Mouse (Mus musculus) intestine, postnatal 0 days (tissue): ENCODE results near the gene Atp5mpl. TPM values are rescaled to one million over a fixed set of nuclear protein-coding genes. Genes with fewer than 3 reads are reported as not detected.

Experiments used
- ATAC-seq: fragments of 200-750 bp; cut with Nextera tagmentation; 2 replicates; pipeline ENCODE4 v1.8.0; 2017; ENCODE audit warnings: mild to moderate bottlenecking, moderate TSS enrichment, moderate library complexity
- H3K27ac ChIP-seq: fragments of 300-500 bp; sonication (generic); 2 replicates; pipeline ENCODE4 v1.5.1; 2014; ENCODE audit warnings: mild to moderate bottlenecking, low read depth, low read length, moderate library complexity
- H3K27me3 ChIP-seq: fragments of 300-500 bp; sonication (generic); replicated peaks from 2 replicates; pipeline ENCODE4 v1.6.1; 2014; ENCODE audit warnings: low read length, mixed read lengths; ENCODE audit not compliant: control insufficient read depth, insufficient read depth
- H3K36me3 ChIP-seq: fragments of 300-500 bp; sonication (generic); 2 replicates; pipeline ENCODE4 v1.6.1; 2014; ENCODE audit warnings: mild to moderate bottlenecking, moderate library complexity; ENCODE audit not compliant: control insufficient read depth, insufficient read depth
- H3K4me1 ChIP-seq: fragments of 300-500 bp; sonication (generic); replicated peaks from 2 replicates; pipeline ENCODE4 v1.6.1; 2014; ENCODE audit warnings: antibody characterized with exemption, low read length, mixed read lengths; ENCODE audit not compliant: control insufficient read depth, insufficient read depth
- H3K4me2 ChIP-seq: fragments of 300-500 bp; sonication (generic); replicated peaks from 2 replicates; pipeline ENCODE4 v1.6.1; 2014; ENCODE audit warnings: low read depth, mild to moderate bottlenecking, moderate library complexity
- H3K4me3 ChIP-seq: fragments of 300-500 bp; sonication (generic); 2 replicates; pipeline ENCODE4 v1.5.1; 2014; ENCODE audit warnings: low read depth, low read length
- H3K9ac ChIP-seq: fragments of 300-500 bp; sonication (generic); 2 replicates; pipeline ENCODE4 v1.6.1; 2014; ENCODE audit warnings: mild to moderate bottlenecking, low read depth, low read length
- H3K9me3 ChIP-seq: fragments of 300-500 bp; sonication (generic); 2 replicates; pipeline ENCODE4 v1.6.1; 2016; ENCODE audit warnings: mixed run types; ENCODE audit not compliant: control insufficient read depth
- CTCF ChIP-seq: sonication (generic); IDR thresholded peaks from 2 replicates; pipeline ENCODE4 v1.5.1; 2016; ENCODE audit warnings: low read depth, mild to moderate bottlenecking, control low read depth, antibody characterized with exemption, moderate library complexity
- WGBS: fragments of 180-500 bp; shearing (Covaris S2); extraction: QIAGEN DNeasy Blood & Tissue Kit; methylation state at CpG from one replicate; pipeline ENCODE4 v1.1.7; 2014; 5-methylcytosine and 5-hydroxymethylcytosine counted together
- polyA plus RNA-seq: library from polyadenylated mRNA; unstranded; fragments of >200 nt; fragmentation: Nextera tagmentation; extraction: Ambion mirVana; gene quantifications from 2 replicates; pipeline ENCODE4 v1.2.1, GENCODE M21; 2015

Gene Atp5mpl
- polyA plus RNA-seq: 1,268 and 1,348 TPM in 2 replicates

- Histone ChIP-seq H3K4me2 (peak within 1 kb of the TSS; percentile 65), H3K9ac (peak within 1 kb of the TSS; percentile 97), H3K4me3 (peak within 1 kb of the TSS; percentile 93), H3K9me3 (no peaks in the 10 kb centered on the region), H3K27ac (peak within 1 kb of the TSS; percentile 74), H3K4me1 (0 out of 2 replicates have a peak, but pooled peaks cover 6% of the 10 kb centered on the region), H3K27me3 (no peaks in the 10 kb centered on the region), H3K36me3 (peaks cover 13% of the 10 kb centered on the region)
- peak; percentile 89 for ATAC-seq
- WGBS: under 1% methylated on average over 37 of the region's 37 CpGs
- peak; percentile 97 for TF ChIP-seq CTCF
Measured at GRCm38 (mm10) chr12:111966683-111967173, at the start of gene Atp5mpl. TSS of gene Atp5mpl (minus strand) at chr12:111966977.

- no peak for TF ChIP-seq CTCF
- Histone ChIP-seq H3K9me3 (peaks cover 2% of the 10 kb centered on the region; the same call in 1 of the 2 replicates), H3K9ac (no peak overlapping the region), H3K4me3 (no peak overlapping the region), H3K4me2 (no peak overlapping the region), H3K27me3 (no peaks in the 10 kb centered on the region), H3K27ac (no peak overlapping the region), H3K4me1 (no peaks in the 10 kb centered on the region), H3K36me3 (no peaks in the 10 kb centered on the region)
- ATAC-seq: no peak
- WGBS: 72% methylated on average over 4 of the region's 4 CpGs
Measured at GRCm38 (mm10) chr12:112016346-112016745, 49.6 kb upstream of the Atp5mpl start.

GRCm38 (mm10) chr12:112013271-112013801, 46.6 kb upstream of the Atp5mpl start:
- no peak for TF ChIP-seq CTCF
- Histone ChIP-seq H3K4me2 (no peak overlapping the region; the same call in 1 of the 2 replicates), H3K27ac (no peak overlapping the region), H3K9ac (no peak overlapping the region), H3K4me1 (no peaks in the 10 kb centered on the region), H3K4me3 (no peak overlapping the region), H3K9me3 (no peaks in the 10 kb centered on the region), H3K27me3 (no peaks in the 10 kb centered on the region), H3K36me3 (no peaks in the 10 kb centered on the region)
- WGBS: 42% methylated on average over 14 of the region's 14 CpGs
- no peak for ATAC-seq

- Histone ChIP-seq H3K4me2 (no peak overlapping the region; the same call in 1 of the 2 replicates), H3K27ac (no peak overlapping the region), H3K9ac (no peak overlapping the region), H3K36me3 (no peaks in the 10 kb centered on the region), H3K4me1 (no peaks in the 10 kb centered on the region), H3K4me3 (no peak overlapping the region), H3K9me3 (no peaks in the 10 kb centered on the region), H3K27me3 (no peaks in the 10 kb centered on the region)
- ATAC-seq: 0 out of 2 replicates have a peak, but pooled peaks have one; percentile 13
- 42% methylated on average over 12 of the region's 12 CpGs for WGBS
- TF ChIP-seq CTCF: no peak
Measured at GRCm38 (mm10) chr12:112012511-112013270, 45.9 kb upstream of the Atp5mpl start.

- Histone ChIP-seq H3K9ac (no peak overlapping the region), H3K27me3 (no peaks in the 10 kb centered on the region), H3K4me3 (no peak overlapping the region), H3K27ac (no peak overlapping the region), H3K36me3 (no peaks in the 10 kb centered on the region), H3K4me2 (no peak overlapping the region), H3K9me3 (no peaks in the 10 kb centered on the region), H3K4me1 (no peaks in the 10 kb centered on the region)
- peak; percentile 86 for TF ChIP-seq CTCF
- ATAC-seq: 0 out of 2 replicates have a peak, but pooled peaks have one; percentile 25
- 16% methylated on average over 8 of the region's 8 CpGs for WGBS
Measured at GRCm38 (mm10) chr12:112001223-112001622, 34.4 kb upstream of the Atp5mpl start.

GRCm38 (mm10) chr12:111999735-112000134, 33.0 kb upstream of the Atp5mpl start:
- no peak for ATAC-seq
- no peaks in the 10 kb centered on the region for H3K36me3 ChIP-seq

More at GRCm38 (mm10) chr12:111999735-112000134, 33.0 kb upstream of the Atp5mpl start:
- H3K27ac ChIP-seq: no peak overlapping the region
- TF ChIP-seq CTCF: no peak
- H3K4me1 ChIP-seq: no peaks in the 10 kb centered on the region
- H3K4me3 ChIP-seq: no peak overlapping the region
- no peaks in the 10 kb centered on the region for H3K9me3 ChIP-seq
- 90% methylated on average over 7 of the region's 7 CpGs for WGBS
- H3K4me2 ChIP-seq: no peak overlapping the region
- H3K27me3 ChIP-seq: no peaks in the 10 kb centered on the region
- no peak overlapping the region for H3K9ac ChIP-seq
